Mouse (Mus musculus) cerebellum, adult 18-20 months (tissue): ENCODE data around the gene Riok2.
"Not testable (repeated sequence)": the region's sequence is repeated elsewhere in the genome, so short reads cannot be mapped to it uniquely, and the experiment has no call there.

Experiments
- DNase-seq, 2 experiments: peaks; one replicate each; pipeline ENCODE4 v3.0.0; 2021

Gene Riok2

GRCm38 (mm10) chr17:17373918-17374910 is at the start of gene Riok2:
TSS of gene Riok2 (plus strand) at chr17:17374309.
- peak; percentile 92 to 93 for DNase-seq

- DNase-seq: not testable (repeated sequence)
Observed at GRCm38 (mm10) chr17:17326022-17326421, 48.1 kb upstream of the Riok2 start.

- no peak for DNase-seq
Observed at GRCm38 (mm10) chr17:17326636-17327035, 47.5 kb upstream of the Riok2 start.

- not testable (repeated sequence) for DNase-seq
Observed at GRCm38 (mm10) chr17:17345374-17346183, 28.5 kb upstream of the Riok2 start.

- DNase-seq: not testable (repeated sequence)
Observed at GRCm38 (mm10) chr17:17346281-17346680, 27.8 kb upstream of the Riok2 start.

GRCm38 (mm10) chr17:17373550-17373917 is 575 bp upstream of the Riok2 start:
- no peak for DNase-seq

- no peak for DNase-seq
Observed at GRCm38 (mm10) chr17:17375581-17375980, 1.5 kb downstream of the Riok2 start.

- no peak for DNase-seq
Observed at GRCm38 (mm10) chr17:17383703-17384102, 9.6 kb downstream of the Riok2 start.

GRCm38 (mm10) chr17:17384502-17384901 is 10.4 kb downstream of the Riok2 start:
- DNase-seq: no peak

GRCm38 (mm10) chr17:17386117-17386516 is 12.0 kb downstream of the Riok2 start:
- DNase-seq: no peak

GRCm38 (mm10) chr17:17391823-17392222 is 17.7 kb downstream of the Riok2 start:
- DNase-seq: no peak

- peak in 1 of 2 experiments; percentile 12 for DNase-seq
Observed at GRCm38 (mm10) chr17:17392863-17393262, 18.8 kb downstream of the Riok2 start.

- no peak for DNase-seq
Observed at GRCm38 (mm10) chr17:17393300-17393699, 19.2 kb downstream of the Riok2 start.

GRCm38 (mm10) chr17:17394336-17394735 is 20.2 kb downstream of the Riok2 start:
- DNase-seq: peak; percentile 79 to 82

GRCm38 (mm10) chr17:17396869-17397268 is 22.8 kb downstream of the Riok2 start:
- no peak for DNase-seq

GRCm38 (mm10) chr17:17398664-17399063 is 24.6 kb downstream of the Riok2 start:
- no peak for DNase-seq

- DNase-seq: peak in 1 of 2 experiments; percentile 18
Observed at GRCm38 (mm10) chr17:17402222-17403004, 28.3 kb downstream of the Riok2 start, which contains the start of gene Lix1. TSS of gene Lix1 (plus strand) at chr17:17402672.

GRCm38 (mm10) chr17:17403038-17403437 is 28.9 kb downstream of the Riok2 start:
- DNase-seq: no peak

GRCm38 (mm10) chr17:17403578-17404112 is 29.5 kb downstream of the Riok2 start:
- no peak for DNase-seq

GRCm38 (mm10) chr17:17404811-17405544 is 30.9 kb downstream of the Riok2 start:
- DNase-seq: no peak

- no peak for DNase-seq
Observed at GRCm38 (mm10) chr17:17405606-17406005, 31.5 kb downstream of the Riok2 start.

- no peak for DNase-seq
Observed at GRCm38 (mm10) chr17:17408137-17408536, 34.0 kb downstream of the Riok2 start.
